19 mouse cellular contexts compared by ENCODE assay signal in genomic region chr4:57829740-57830139, GRCm38 (mm10).
DNase-seq lines count a peak whose midpoint lies in the region; ATAC-seq and TF ChIP-seq lines count a peak whose summit lies in the region.
"Had no signal": no experiment of that assay in that cellular context is flagged by ENCODE, and none has a peak within 500 bp of the region (broad histone marks: within the 10 kb centered on the region; RNA-seq: fewer than 3 reads in every experiment).

No protein-coding gene starts in this region.

- peaks cover 15% of the 10 kb centered on the region for H3K4me1 ChIP-seq in embryonic facial prominence, embryonic 14.5 days (ENCODE audit: control insufficient read depth, insufficient read depth, low read length)
- peaks cover 72% of the 10 kb centered on the region for H3K4me1 ChIP-seq in embryonic facial prominence, embryonic 10.5 days
- peaks cover 34% of the 10 kb centered on the region for H3K4me1 ChIP-seq in hindbrain, embryonic 12.5 days
- H3K4me1 ChIP-seq in hindbrain, postnatal 0 days (ENCODE audit: insufficient read depth, low read length), result 0 out of 2 replicates have a peak, but pooled peaks cover 2% of the 10 kb centered on the region
- H3K4me1 ChIP-seq in lung, postnatal 0 days (ENCODE audit: insufficient read depth, low read depth, low read length), result peaks cover 7% of the 10 kb centered on the region; the same call in 1 of the 2 replicates
- peaks cover 16% of the 10 kb centered on the region for H3K4me1 ChIP-seq in lung, adult 2 months (ENCODE audit: control insufficient read depth, insufficient read depth, low read length)
- H3K4me1 ChIP-seq: liver, embryonic 15.5 days had no signal

- no peaks in the 10 kb centered on the region for H3K9me3 ChIP-seq in embryonic facial prominence, embryonic 14.5 days (ENCODE audit: control insufficient read depth, low read length)
- H3K9me3 ChIP-seq in embryonic facial prominence, embryonic 10.5 days, result no peaks in the 10 kb centered on the region
- H3K9me3 ChIP-seq in hindbrain, embryonic 12.5 days (replicated peaks), result no peaks in the 10 kb centered on the region
- no peaks in the 10 kb centered on the region for H3K9me3 ChIP-seq in hindbrain, postnatal 0 days (ENCODE audit: low read length)
- no peaks in the 10 kb centered on the region for H3K9me3 ChIP-seq in lung, postnatal 0 days (ENCODE audit: low read length)
- H3K9me3 ChIP-seq: embryonic facial prominence, embryonic 15.5 days; liver, embryonic 15.5 days; neural tube, embryonic 12.5 days had no signal

- WGBS in embryonic facial prominence, embryonic 14.5 days, result 63% methylated on average over 3 of the region's 3 CpGs
- WGBS in embryonic facial prominence, embryonic 10.5 days, result 54% methylated on average over 3 of the region's 3 CpGs
- WGBS in hindbrain, embryonic 12.5 days, result 65% methylated on average over 3 of the region's 3 CpGs
- WGBS in hindbrain, postnatal 0 days, result 66% methylated on average over 3 of the region's 3 CpGs
- 88% methylated on average over 3 of the region's 3 CpGs for WGBS in lung, postnatal 0 days
- 77% methylated on average over 3 of the region's 3 CpGs for WGBS in lung, adult 2 months

- H3K4me3 ChIP-seq in embryonic facial prominence, embryonic 14.5 days (ENCODE audit: low read depth, low read length), result no peak overlapping the region
- no peak overlapping the region for H3K4me3 ChIP-seq in embryonic facial prominence, embryonic 10.5 days
- no peak overlapping the region for H3K4me3 ChIP-seq in hindbrain, embryonic 12.5 days
- no peak overlapping the region for H3K4me3 ChIP-seq in hindbrain, postnatal 0 days (ENCODE audit: low read length)
- H3K4me3 ChIP-seq in lung, postnatal 0 days (ENCODE audit: low read depth, low read length), result no peak overlapping the region
- H3K4me3 ChIP-seq in lung, adult 2 months (replicated peaks; ENCODE audit: extremely low read depth, low read depth, low read length), result no peak overlapping the region
- H3K4me3 ChIP-seq: embryonic facial prominence, embryonic 15.5 days; gastrocnemius, adult 2 months; liver, embryonic 15.5 days; neural tube, embryonic 12.5 days had no signal

- no peaks in the 10 kb centered on the region for H3K36me3 ChIP-seq in embryonic facial prominence, embryonic 14.5 days (ENCODE audit: control insufficient read depth, insufficient read depth, low read length)
- no peaks in the 10 kb centered on the region for H3K36me3 ChIP-seq in embryonic facial prominence, embryonic 10.5 days (replicated peaks)
- no peaks in the 10 kb centered on the region for H3K36me3 ChIP-seq in hindbrain, embryonic 12.5 days
- no peaks in the 10 kb centered on the region for H3K36me3 ChIP-seq in hindbrain, postnatal 0 days (ENCODE audit: insufficient read depth, low read length)
- H3K36me3 ChIP-seq in lung, postnatal 0 days (ENCODE audit: insufficient read depth, low read length), result no peaks in the 10 kb centered on the region
- H3K36me3 ChIP-seq: embryonic facial prominence, embryonic 15.5 days; liver, embryonic 15.5 days; neural tube, embryonic 12.5 days had no signal

- no peak for TF ChIP-seq CTCF in hindbrain, postnatal 0 days (IDR thresholded peaks at IDR 0.05; ENCODE audit: low read depth)
- no peak for TF ChIP-seq CTCF in lung, postnatal 0 days (IDR thresholded peaks at IDR 0.05)
- no peak for TF ChIP-seq CTCF in lung, adult 2 months (IDR thresholded peaks at IDR 0.05; ENCODE audit: insufficient read depth, low read length)

- no peak for TF ChIP-seq POLR2A in lung, adult 2 months (IDR thresholded peaks at IDR 0.05; ENCODE audit: borderline replicate concordance, extremely low read depth, low read depth, low read length)

- no peak for DNase-seq in embryonic facial prominence, embryonic 14.5 days (ENCODE audit: low spot score)
- DNase-seq in embryonic facial prominence, embryonic 10.5 days (ENCODE audit: low spot score), result no peak
- no peak for DNase-seq in hindbrain, postnatal 0 days (ENCODE audit: low spot score)
- no peak for DNase-seq in lung, postnatal 0 days (ENCODE audit: low spot score)
- no peak for DNase-seq in lung, adult 2 months
- DNase-seq in thymus, postnatal 10 days (ENCODE audit: low spot score in 2 of 2), result no peak
- no peak for DNase-seq in cerebellum, postnatal 4 days (ENCODE audit: low spot score in 2 of 2)
- DNase-seq: adrenal gland, postnatal 10 days; cerebellum, adult 9-11 months; gastrocnemius, adult 2 months; heart, postnatal 4 days; kidney, adult 9 months; right cerebral cortex, adult 18-20 months; thymus, postnatal 14 days had no signal

- no peak overlapping the region for H3K9ac ChIP-seq in embryonic facial prominence, embryonic 14.5 days (ENCODE audit: low read depth, low read length)
- no peak overlapping the region for H3K9ac ChIP-seq in hindbrain, embryonic 12.5 days
- H3K9ac ChIP-seq in hindbrain, postnatal 0 days (replicated peaks; ENCODE audit: low read length), result no peak overlapping the region
- H3K9ac ChIP-seq in lung, postnatal 0 days (replicated peaks; ENCODE audit: low read depth), result no peak overlapping the region
- H3K9ac ChIP-seq: embryonic facial prominence, embryonic 15.5 days; liver, embryonic 15.5 days; neural tube, embryonic 12.5 days had no signal

- no peaks in the 10 kb centered on the region for H3K27me3 ChIP-seq in embryonic facial prominence, embryonic 14.5 days (replicated peaks; ENCODE audit: control insufficient read depth, insufficient read depth, low read length)
- H3K27me3 ChIP-seq in embryonic facial prominence, embryonic 10.5 days (replicated peaks; ENCODE audit: low read depth, poor library complexity, severe bottlenecking), result 0 out of 2 replicates have a peak, but pooled peaks cover 3% of the 10 kb centered on the region
- H3K27me3 ChIP-seq in hindbrain, embryonic 12.5 days, result no peaks in the 10 kb centered on the region
- no peaks in the 10 kb centered on the region for H3K27me3 ChIP-seq in hindbrain, postnatal 0 days (ENCODE audit: insufficient read depth, low read length)
- no peaks in the 10 kb centered on the region for H3K27me3 ChIP-seq in lung, postnatal 0 days (replicated peaks; ENCODE audit: insufficient read depth, low read length)
- H3K27me3 ChIP-seq: embryonic facial prominence, embryonic 15.5 days; liver, embryonic 15.5 days; neural tube, embryonic 12.5 days had no signal

- no peak overlapping the region for H3K27ac ChIP-seq in embryonic facial prominence, embryonic 14.5 days (replicated peaks; ENCODE audit: low read depth, low read length)
- no peak overlapping the region for H3K27ac ChIP-seq in embryonic facial prominence, embryonic 10.5 days (replicated peaks)
- H3K27ac ChIP-seq in hindbrain, embryonic 12.5 days, result no peak overlapping the region
- no peak overlapping the region for H3K27ac ChIP-seq in hindbrain, postnatal 0 days
- peak overlapping the region; percentile 47 for H3K27ac ChIP-seq in lung, postnatal 0 days (ENCODE audit: low read length)
- H3K27ac ChIP-seq: embryonic facial prominence, embryonic 15.5 days; gastrocnemius, adult 2 months; liver, embryonic 15.5 days; neural tube, embryonic 12.5 days had no signal

- TF ChIP-seq EP300 in lung, postnatal 0 days (IDR thresholded peaks at IDR 0.05), result no peak

- no peak overlapping the region for H3K4me2 ChIP-seq in embryonic facial prominence, embryonic 14.5 days (ENCODE audit: low read depth, low read length)
- H3K4me2 ChIP-seq in hindbrain, embryonic 12.5 days (replicated peaks), result no peak overlapping the region
- H3K4me2 ChIP-seq in hindbrain, postnatal 0 days (ENCODE audit: low read depth, low read length), result no peak overlapping the region
- no peak overlapping the region for H3K4me2 ChIP-seq in lung, postnatal 0 days (replicated peaks; ENCODE audit: low read depth, low read length)
- H3K4me2 ChIP-seq: embryonic facial prominence, embryonic 15.5 days; heart, embryonic 11.5 days; liver, embryonic 15.5 days; neural tube, embryonic 12.5 days had no signal

- ATAC-seq in embryonic facial prominence, embryonic 14.5 days (ENCODE audit: low read depth), result 0 out of 2 replicates have a peak, but pooled peaks have one; percentile 24
- 0 out of 2 replicates have a peak, but pooled peaks have one; percentile 29 for ATAC-seq in hindbrain, embryonic 12.5 days (ENCODE audit: low FRiP score)
- ATAC-seq in hindbrain, postnatal 0 days, result no peak
- ATAC-seq in lung, postnatal 0 days, result no peak

Comparison
In these comparisons a context has a peak if more than half of its experiments do, and no peak if none do; other contexts are left out.
1. ATAC-seq: peak in embryonic facial prominence, embryonic 14.5 days (single experiment) and hindbrain, embryonic 12.5 days (single experiment); none in hindbrain, postnatal 0 days (single experiment) and lung, postnatal 0 days (single experiment).